Mouse (Mus musculus) E14TG2a.4 (cell line): ENCODE results near the gene Trim34a.

ENCODE experiments used
- CTCF ChIP-seq: conservative IDR thresholded peaks from 2 replicates; pipeline ENCODE4 v1.5.1; 2014; ENCODE audit warnings: low read length
- POU5F1 ChIP-seq: IDR thresholded peaks from 2 replicates; pipeline ENCODE4 v1.6.1; 2014; ENCODE audit warnings: low read length, borderline replicate concordance

- TF ChIP-seq CTCF (no peak), POU5F1 (no peak)
Observed at GRCm38 (mm10) chr7:104243616-104244015, 641 bp upstream of the Trim34a start.
